Mouse (Mus musculus) intestine, embryonic 14.5 days (tissue): Measurements from ENCODE around the gene Rxylt1. TPM values are rescaled to one million over a fixed set of nuclear protein-coding genes. Genes with fewer than 3 reads are reported as not detected.

Experiments
- ATAC-seq: fragments of 200-750 bp; cut with Nextera tagmentation; replicated peaks from 2 replicates; pipeline ENCODE4 v1.8.0; 2017; ENCODE audit warnings: low read depth, moderate number of reproducible peaks, moderate TSS enrichment, moderate library complexity; ENCODE audit not compliant: low FRiP score, low TSS enrichment
- DNase-seq: peaks from one replicate; pipeline ENCODE4 v3.0.0-alpha.2; 2018; ENCODE audit warnings: low spot score
- H3K27ac ChIP-seq: fragments of 300-500 bp; sonication (generic); 2 replicates; pipeline ENCODE4 v1.5.1; 2014; ENCODE audit warnings: low read depth, mild to moderate bottlenecking, control low read depth
- H3K27me3 ChIP-seq: fragments of 300-500 bp; sonication (generic); replicated peaks from 2 replicates; pipeline ENCODE4 v1.6.1; 2014; ENCODE audit warnings: low read length, control low read depth; ENCODE audit not compliant: control insufficient read depth, insufficient read depth
- H3K36me3 ChIP-seq: fragments of 300-500 bp; sonication (generic); 2 replicates; pipeline ENCODE4 v1.6.1; 2014; ENCODE audit warnings: low read length, control low read depth; ENCODE audit not compliant: control insufficient read depth, insufficient read depth
- H3K4me1 ChIP-seq: fragments of 300-500 bp; sonication (generic); replicated peaks from 2 replicates; pipeline ENCODE4 v1.6.1; 2014; ENCODE audit warnings: low read length, control low read depth, mixed read lengths; ENCODE audit not compliant: control insufficient read depth, insufficient read depth
- H3K4me2 ChIP-seq: fragments of 300-500 bp; sonication (generic); 2 replicates; pipeline ENCODE4 v1.6.1; 2014; ENCODE audit warnings: low read length
- H3K4me3 ChIP-seq: fragments of 300-500 bp; sonication (generic); 2 replicates; pipeline ENCODE4 v1.5.1; 2014; ENCODE audit warnings: low read depth, low read length, control low read depth, mixed read lengths
- H3K9ac ChIP-seq: fragments of 300-500 bp; sonication (generic); 2 replicates; pipeline ENCODE4 v1.6.1; 2014; ENCODE audit warnings: mild to moderate bottlenecking, low read length
- H3K9me3 ChIP-seq: fragments of 300-500 bp; sonication (generic); 2 replicates; pipeline ENCODE4 v1.6.1; 2016; ENCODE audit warnings: low read length, control low read depth; ENCODE audit not compliant: control insufficient read depth
- WGBS: fragments of 180-500 bp; shearing (Covaris S2); extraction: QIAGEN DNeasy Blood & Tissue Kit; methylation state at CpG from one replicate; pipeline ENCODE4 v1.1.7; 2014; 5-methylcytosine and 5-hydroxymethylcytosine counted together
- polyA plus RNA-seq: library from polyadenylated mRNA; unstranded; fragments of >200 nt; fragmentation: Nextera tagmentation; extraction: Ambion mirVana; gene quantifications from 2 replicates; pipeline ENCODE4 v1.2.1, GENCODE M21; 2014

The Rxylt1 gene
- polyA plus RNA-seq, 1 experiment from 2014 or later = 67.6 TPM

DNA sequence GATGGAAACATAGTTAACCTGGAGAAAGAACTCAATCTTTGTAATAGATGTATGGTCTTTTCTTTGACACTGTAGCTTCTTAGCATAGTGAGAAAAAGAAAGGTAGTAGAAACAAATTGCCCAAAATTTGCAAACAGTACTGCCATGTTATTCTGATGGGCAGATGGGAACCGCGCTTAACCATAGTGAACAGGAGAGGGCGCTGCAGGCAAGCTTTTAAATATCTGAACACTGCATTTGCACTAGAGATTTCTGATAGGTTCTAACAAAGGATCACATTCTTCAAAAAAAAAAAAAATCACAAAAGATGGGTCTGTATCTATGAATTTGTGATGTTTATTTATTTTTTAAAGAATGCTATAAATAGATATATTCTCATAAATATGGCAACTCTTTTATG lies 8.2 kb upstream of the Rxylt1 start:
- H3K9me3 ChIP-seq = no peaks in the 10 kb centered on the region
- no peak overlapping the region for H3K27ac ChIP-seq
- H3K9ac ChIP-seq = no peak overlapping the region
- H3K4me3 ChIP-seq = no peak overlapping the region
- DNase-seq (peak; percentile 68), ATAC-seq (0 out of 2 replicates have a peak, but pooled peaks have one; percentile 62)
- no peaks in the 10 kb centered on the region for H3K4me1 ChIP-seq
- H3K36me3 ChIP-seq = no peaks in the 10 kb centered on the region
- H3K4me2 ChIP-seq = no peak overlapping the region
- H3K27me3 ChIP-seq = 0 out of 2 replicates have a peak, but pooled peaks cover 3% of the 10 kb centered on the region
- 5% methylated on average over 3 of the region's 3 CpGs for WGBS

- ATAC-seq = no peak
- no peak for DNase-seq
- H3K36me3 ChIP-seq = no peaks in the 10 kb centered on the region
- no peak overlapping the region for H3K9ac ChIP-seq
- H3K4me2 ChIP-seq = no peak overlapping the region
- 0 out of 2 replicates have a peak, but pooled peaks cover under 1% of the 10 kb centered on the region for H3K4me1 ChIP-seq
- H3K27me3 ChIP-seq = 0 out of 2 replicates have a peak, but pooled peaks cover 3% of the 10 kb centered on the region
- H3K9me3 ChIP-seq = no peaks in the 10 kb centered on the region
- no peak overlapping the region for H3K4me3 ChIP-seq
- no peak overlapping the region for H3K27ac ChIP-seq
- WGBS = 83% methylated on average over 5 of the region's 5 CpGs
These were observed 5.5 kb upstream of the Rxylt1 start for GRCm38 (mm10) chr10:122102675-122103074.

DNA sequence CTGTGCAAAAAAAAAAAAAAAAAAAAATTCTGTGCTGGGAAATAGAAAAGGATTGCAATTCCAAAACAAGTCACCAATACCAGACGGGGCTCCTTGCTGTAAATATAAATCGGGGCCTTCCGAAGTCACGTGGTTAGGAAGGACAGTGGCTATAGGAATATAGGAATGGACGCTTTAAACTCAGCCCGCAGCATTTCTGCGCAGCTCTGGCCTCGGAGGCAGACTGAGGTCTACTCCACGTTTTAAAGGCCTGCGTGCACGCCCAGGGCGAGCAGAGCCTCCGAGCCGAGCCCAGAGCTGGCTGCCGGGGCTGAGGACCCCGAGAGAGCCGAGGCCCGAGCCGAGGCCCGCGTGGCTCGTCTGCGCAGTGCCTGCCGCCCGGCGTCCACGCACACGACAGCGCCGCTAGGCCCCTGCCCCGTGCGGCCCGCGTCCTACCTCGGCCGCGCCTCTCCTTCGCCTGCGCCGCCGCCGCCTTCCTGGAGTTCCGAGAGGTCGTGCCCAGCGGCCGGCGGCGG lies 650 bp downstream of the Rxylt1 start:
- Histone ChIP-seq H3K9ac (peak overlapping the region; percentile 88), H3K27ac (peak overlapping the region; percentile 94), H3K27me3 (no peaks in the 10 kb centered on the region), H3K36me3 (peaks cover 16% of the 10 kb centered on the region), H3K4me1 (peaks cover 13% of the 10 kb centered on the region), H3K9me3 (no peaks in the 10 kb centered on the region), H3K4me3 (peak overlapping the region; percentile 60), H3K4me2 (peak overlapping the region; percentile 67)
- DNase-seq (no peak), ATAC-seq (peak; percentile 84)
- under 1% methylated on average over 31 of the region's 48 CpGs for WGBS

DNA sequence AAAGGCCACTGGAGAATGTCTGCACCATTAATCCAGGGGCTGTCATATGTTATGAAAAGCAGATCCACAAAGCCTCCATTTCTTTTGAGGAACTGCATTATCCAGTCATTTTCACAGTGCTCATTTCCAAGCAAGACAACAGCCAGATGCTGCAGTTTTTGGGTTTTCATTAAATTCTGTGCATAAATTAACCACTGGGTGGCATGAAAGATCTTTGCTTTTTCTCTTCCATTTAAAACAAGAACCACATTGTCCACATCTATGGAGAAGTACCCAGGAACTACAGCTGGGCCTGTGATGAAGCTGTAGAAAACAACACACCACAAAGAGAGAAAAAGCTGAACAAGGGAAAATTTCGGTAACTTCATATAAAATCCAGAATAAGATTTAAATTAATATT lies 6.7 kb downstream of the Rxylt1 start:
- Histone ChIP-seq H3K4me3 (no peak overlapping the region), H3K9me3 (peaks cover 18% of the 10 kb centered on the region), H3K27me3 (no peaks in the 10 kb centered on the region), H3K9ac (no peak overlapping the region), H3K4me1 (peaks cover 6% of the 10 kb centered on the region), H3K36me3 (peaks cover 54% of the 10 kb centered on the region), H3K4me2 (no peak overlapping the region), H3K27ac (no peak overlapping the region)
- ATAC-seq = no peak
- no peak for DNase-seq
- WGBS = 100% methylated on average over 1 of the region's 1 CpGs

- DNase-seq (no peak), ATAC-seq (no peak)
- 0 out of 2 replicates have a peak, but pooled peaks cover 2% of the 10 kb centered on the region for H3K9me3 ChIP-seq
- no peak overlapping the region for H3K4me2 ChIP-seq
- H3K4me1 ChIP-seq = no peaks in the 10 kb centered on the region
- H3K27me3 ChIP-seq = no peaks in the 10 kb centered on the region
- no peak overlapping the region for H3K4me3 ChIP-seq
- no peak overlapping the region for H3K9ac ChIP-seq
- no peak overlapping the region for H3K27ac ChIP-seq
- H3K36me3 ChIP-seq = peaks cover 9% of the 10 kb centered on the region; the same call in 1 of the 2 replicates
- whole genome bisulfite sequencing = 93% methylated on average over 1 of the region's 1 CpGs
These were observed 15.8 kb downstream of the Rxylt1 start for GRCm38 (mm10) chr10:122081352-122081751.

DNA sequence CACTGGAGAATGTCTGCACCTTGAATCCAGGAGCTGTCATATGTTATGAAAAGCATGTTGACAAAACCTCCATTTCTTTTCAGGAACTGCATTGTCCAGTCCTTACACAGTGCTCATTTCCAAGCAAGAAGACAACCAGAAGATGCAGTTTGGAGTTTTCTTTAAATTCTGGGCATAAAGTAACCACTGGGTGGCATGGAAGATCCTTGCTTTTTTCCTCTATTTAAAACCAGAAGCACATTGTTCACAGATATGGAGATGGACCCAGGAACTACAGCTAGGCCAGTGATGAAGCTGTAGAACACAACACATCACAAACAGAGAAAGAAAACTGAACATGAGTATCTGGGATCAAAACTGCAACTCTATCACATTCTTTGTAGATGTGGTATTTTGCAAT lies 28.0 kb downstream of the Rxylt1 start:
- Histone ChIP-seq H3K4me3 (no peak overlapping the region), H3K27ac (no peak overlapping the region), H3K27me3 (no peaks in the 10 kb centered on the region), H3K4me2 (no peak overlapping the region), H3K9me3 (no peaks in the 10 kb centered on the region), H3K9ac (no peak overlapping the region), H3K4me1 (no peaks in the 10 kb centered on the region), H3K36me3 (no peaks in the 10 kb centered on the region)
- no peak for ATAC-seq
- no peak for DNase-seq

DNA sequence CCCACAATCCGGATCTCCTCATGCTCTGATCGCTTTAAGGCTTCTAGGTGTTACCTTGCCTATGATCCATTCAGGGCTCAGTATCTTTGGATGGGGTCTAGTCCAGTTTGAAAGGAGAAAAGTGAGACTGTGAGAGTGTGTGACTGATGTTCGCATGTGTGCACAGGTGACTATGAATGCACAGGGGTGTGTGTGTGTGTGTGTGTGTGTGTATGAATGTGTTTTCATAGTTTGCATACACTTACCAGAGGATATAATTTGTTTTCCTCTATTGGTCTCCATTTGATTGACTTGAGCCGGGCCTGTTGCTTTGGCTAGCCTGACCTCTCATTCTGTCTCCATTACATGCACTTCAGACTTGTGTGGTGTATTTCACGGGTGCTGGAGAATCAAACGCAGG lies 41.3 kb downstream of the Rxylt1 start:
- Histone ChIP-seq H3K4me3 (no peak overlapping the region), H3K27ac (no peak overlapping the region), H3K4me2 (no peak overlapping the region), H3K27me3 (no peaks in the 10 kb centered on the region), H3K9me3 (no peaks in the 10 kb centered on the region), H3K36me3 (no peaks in the 10 kb centered on the region), H3K9ac (no peak overlapping the region), H3K4me1 (no peaks in the 10 kb centered on the region)
- whole genome bisulfite sequencing = 87% methylated on average over 6 of the region's 6 CpGs
- DNase-seq (no peak), ATAC-seq (no peak)

- Histone ChIP-seq H3K9ac (no peak overlapping the region), H3K9me3 (no peaks in the 10 kb centered on the region), H3K4me1 (no peaks in the 10 kb centered on the region), H3K4me3 (no peak overlapping the region), H3K27ac (no peak overlapping the region), H3K36me3 (no peaks in the 10 kb centered on the region), H3K27me3 (no peaks in the 10 kb centered on the region), H3K4me2 (no peak overlapping the region)
- 0 out of 2 replicates have a peak, but pooled peaks have one; percentile 47 for ATAC-seq
- WGBS = 17% methylated on average over 8 of the region's 8 CpGs
- DNase-seq = peak; percentile 61
These were observed 42.6 kb downstream of the Rxylt1 start for GRCm38 (mm10) chr10:122054535-122054934.

DNA sequence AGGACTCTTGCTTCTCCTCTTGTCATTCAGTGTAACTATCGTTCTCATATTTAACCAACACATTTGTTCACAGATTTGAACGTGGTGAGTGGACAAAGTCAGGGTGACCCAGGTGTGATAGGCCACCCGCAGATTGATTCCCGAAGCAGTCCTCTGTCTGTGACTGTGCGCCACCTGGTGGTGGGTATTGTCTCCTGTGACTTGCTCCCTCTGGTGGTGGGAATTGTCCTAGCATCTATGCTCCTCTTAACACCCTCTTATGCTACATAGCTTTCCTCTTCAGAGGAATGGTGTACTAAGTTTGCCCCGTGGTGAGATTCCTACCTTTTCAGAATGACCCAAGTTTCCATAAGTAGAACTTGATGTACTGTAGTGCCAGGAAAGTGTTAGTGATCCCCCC lies 45.3 kb downstream of the Rxylt1 start:
- DNase-seq (peak; percentile 97), ATAC-seq (no peak)
- Histone ChIP-seq H3K9me3 (no peaks in the 10 kb centered on the region), H3K36me3 (no peaks in the 10 kb centered on the region), H3K4me1 (no peaks in the 10 kb centered on the region), H3K4me2 (no peak overlapping the region), H3K9ac (no peak overlapping the region), H3K27ac (no peak overlapping the region), H3K27me3 (no peaks in the 10 kb centered on the region), H3K4me3 (no peak overlapping the region)
- 40% methylated on average over 6 of the region's 6 CpGs for WGBS
